Mouse (Mus musculus) thymus, adult 2 months (tissue): Measurements from ENCODE around the gene Slc2a4. TPM values are rescaled to one million over a fixed set of nuclear protein-coding genes. Genes with fewer than 3 reads are reported as not detected.

ENCODE experiments used
- DNase-seq: peaks from one replicate; pipeline ENCODE4 v3.0.0; 2021
- H3K27ac ChIP-seq: fragments of 200-500 bp; 2 replicates; pipeline ENCODE4 v1.5.1; 2012; ENCODE audit warnings: low read length, control low read depth; ENCODE audit not compliant: control insufficient read depth, insufficient read depth
- H3K27me3 ChIP-seq: fragments of 200-500 bp; 2 replicates; pipeline ENCODE4 v1.6.1; 2012; ENCODE audit warnings: mild to moderate bottlenecking, low read length, moderate library complexity, mixed read lengths; ENCODE audit not compliant: control insufficient read depth, insufficient read depth
- H3K36me3 ChIP-seq: fragments of 200-500 bp; 2 replicates; pipeline ENCODE4 v1.6.1; 2012; ENCODE audit warnings: mild to moderate bottlenecking, low read length, moderate library complexity; ENCODE audit not compliant: control insufficient read depth, insufficient read depth
- H3K4me1 ChIP-seq: fragments of 200-500 bp; replicated peaks from 2 replicates; pipeline ENCODE4 v1.6.1; 2012; ENCODE audit warnings: low read length; ENCODE audit not compliant: control insufficient read depth, insufficient read depth
- H3K4me3 ChIP-seq: fragments of 200-500 bp; 2 replicates; pipeline ENCODE4 v1.5.1; 2012; ENCODE audit warnings: mild to moderate bottlenecking, low read length, control low read depth, moderate library complexity; ENCODE audit not compliant: control insufficient read depth, insufficient read depth
- CTCF ChIP-seq: fragments of 200-500 bp; IDR thresholded peaks from 2 replicates; pipeline ENCODE4 v1.5.1; 2012; ENCODE audit warnings: mild to moderate bottlenecking, control low read depth, low read length, moderate library complexity, borderline replicate concordance; ENCODE audit not compliant: control insufficient read depth, poor library complexity, insufficient read depth; ENCODE audit errors: extremely low read depth
- POLR2A ChIP-seq: fragments of 200-500 bp; IDR thresholded peaks from 2 replicates; pipeline ENCODE4 v1.6.1; 2012; ENCODE audit warnings: mild to moderate bottlenecking, low read length, control low read depth, moderate library complexity; ENCODE audit not compliant: control insufficient read depth, poor library complexity, insufficient read depth; ENCODE audit errors: extremely low read depth
- WGBS: fragments of 180-500 bp; shearing (Covaris S2); methylation state at CpG from one replicate; pipeline ENCODE4 v1.1.7; 2018; 5-methylcytosine and 5-hydroxymethylcytosine counted together
- polyA plus RNA-seq: library from polyadenylated mRNA; depleted of rRNA; stranded (reverse); fragments of >200 nt; gene quantifications from 2 replicates; pipeline ENCODE4 v1.2.3, GENCODE M21; 2012

Slc2a4 gene
- polyA plus RNA-seq, 1 experiment = 58.9 TPM

GRCm38 (mm10) chr11:69992932-69993331 is 44.9 kb upstream of the Slc2a4 start:
- TF ChIP-seq POLR2A (no peak), CTCF (no peak)
- Histone ChIP-seq H3K36me3 (peaks cover 19% of the 10 kb centered on the region), H3K4me3 (no peak overlapping the region), H3K27me3 (no peaks in the 10 kb centered on the region), H3K27ac (no peak overlapping the region), H3K4me1 (peaks cover 11% of the 10 kb centered on the region)
- WGBS = 95% methylated on average over 3 of the region's 3 CpGs
- DNase-seq = no peak

GRCm38 (mm10) chr11:69992396-69992795 is 44.4 kb upstream of the Slc2a4 start:
- Histone ChIP-seq H3K27me3 (no peaks in the 10 kb centered on the region), H3K36me3 (peaks cover 21% of the 10 kb centered on the region), H3K4me3 (no peak overlapping the region), H3K4me1 (peaks cover 9% of the 10 kb centered on the region), H3K27ac (no peak overlapping the region)
- WGBS = 83% methylated on average over 10 of the region's 10 CpGs
- TF ChIP-seq CTCF (no peak), POLR2A (no peak)
- DNase-seq = no peak

GRCm38 (mm10) chr11:69991711-69992110 is 43.7 kb upstream of the Slc2a4 start:
- Histone ChIP-seq H3K4me1 (peaks cover 8% of the 10 kb centered on the region), H3K27me3 (no peaks in the 10 kb centered on the region), H3K27ac (peak overlapping the region; percentile 24), H3K4me3 (peak overlapping the region; percentile 57), H3K36me3 (peaks cover 23% of the 10 kb centered on the region)
- TF ChIP-seq CTCF = no peak
- TF ChIP-seq POLR2A = no peak; the same call in 1 of the 2 replicates
- DNase-seq = no peak
- WGBS = under 1% methylated on average over 15 of the region's 15 CpGs

- under 1% methylated on average over 40 of the region's 40 CpGs for WGBS
- TF ChIP-seq CTCF = no peak
- peak; percentile 61 for TF ChIP-seq POLR2A
- H3K27me3 ChIP-seq = no peaks in the 10 kb centered on the region
- peaks cover 8% of the 10 kb centered on the region for H3K4me1 ChIP-seq
- H3K27ac ChIP-seq = peak within 1 kb of the TSS; percentile 48
- H3K36me3 ChIP-seq = peaks cover 29% of the 10 kb centered on the region
- peak; percentile 92 for DNase-seq
- peak within 1 kb of the TSS; percentile 57 for H3K4me3 ChIP-seq
Observed at GRCm38 (mm10) chr11:69990850-69991691, 43.1 kb upstream of the Slc2a4 start, which contains the start of gene Gabarap. Gene Gabarap, plus strand, starts transcription at chr11:69991143.

GRCm38 (mm10) chr11:69989949-69990348 is 42.0 kb upstream of the Slc2a4 start:
- TF ChIP-seq POLR2A = no peak
- no peak for TF ChIP-seq CTCF
- no peak overlapping the region for H3K4me3 ChIP-seq
- H3K4me1 ChIP-seq = peaks cover 8% of the 10 kb centered on the region
- peaks cover 37% of the 10 kb centered on the region for H3K36me3 ChIP-seq
- H3K27me3 ChIP-seq = no peaks in the 10 kb centered on the region
- no peak for DNase-seq
- no peak overlapping the region for H3K27ac ChIP-seq
- WGBS = 97% methylated on average over 8 of the region's 8 CpGs

- WGBS = 96% methylated on average over 8 of the region's 8 CpGs
- Histone ChIP-seq H3K27me3 (no peaks in the 10 kb centered on the region), H3K4me1 (peaks cover 14% of the 10 kb centered on the region), H3K4me3 (no peak overlapping the region), H3K27ac (no peak overlapping the region), H3K36me3 (peaks cover 43% of the 10 kb centered on the region)
- no peak for DNase-seq
- TF ChIP-seq CTCF = no peak
- no peak for TF ChIP-seq POLR2A
Observed at GRCm38 (mm10) chr11:69984431-69984830, 36.4 kb upstream of the Slc2a4 start.

GRCm38 (mm10) chr11:69983377-69983776 is 35.4 kb upstream of the Slc2a4 start:
- 94% methylated on average over 4 of the region's 4 CpGs for WGBS
- no peak overlapping the region for H3K27ac ChIP-seq
- no peak for TF ChIP-seq POLR2A
- no peak for TF ChIP-seq CTCF
- peaks cover 14% of the 10 kb centered on the region for H3K4me1 ChIP-seq
- H3K4me3 ChIP-seq = no peak overlapping the region
- DNase-seq = no peak
- peaks cover 33% of the 10 kb centered on the region for H3K36me3 ChIP-seq
- no peaks in the 10 kb centered on the region for H3K27me3 ChIP-seq
